Mouse (Mus musculus) C2C12 (cell line): Measurements from ENCODE around the gene S100a16.

ENCODE experiments used
- CEBPB ChIP-seq: IDR thresholded peaks from one replicate; pipeline ENCODE4 v1.6.1; 2011; ENCODE audit warnings: low read depth, mild to moderate bottlenecking, control low read depth, moderate library complexity
- CTCF ChIP-seq: IDR thresholded peaks from one replicate; pipeline ENCODE4 v1.5.1; 2011; ENCODE audit not compliant: control insufficient read depth, insufficient read depth, insufficient read length
- FOSL1 ChIP-seq: IDR thresholded peaks from one replicate; pipeline ENCODE4 v1.8.0; 2011; ENCODE audit warnings: mild to moderate bottlenecking, low read length; ENCODE audit not compliant: poor library complexity, insufficient read depth, severe bottlenecking
- MAX ChIP-seq: IDR thresholded peaks from one replicate; pipeline ENCODE4 v1.6.1; 2011; ENCODE audit warnings: mild to moderate bottlenecking, control low read depth

- TF ChIP-seq CTCF (no peak), MAX (no peak), FOSL1 (no peak), CEBPB (no peak)
These were observed 30.7 kb upstream of the S100a16 start for GRCm38 (mm10) chr3:90506362-90506761.
